Mouse (Mus musculus) midbrain, embryonic 16.5 days (tissue): ENCODE measurements around the gene Pcyt1a. TPM values are rescaled to one million over a fixed set of nuclear protein-coding genes. Genes with fewer than 3 reads are reported as not detected.

Experiments used
- ATAC-seq: fragments of 200-750 bp; cut with Nextera tagmentation; 2 replicates; pipeline ENCODE4 v1.8.0; 2017; ENCODE audit warnings: moderate TSS enrichment
- H3K27ac ChIP-seq: fragments of 300-500 bp; sonication (generic); 2 replicates; pipeline ENCODE4 v1.5.1; 2014; ENCODE audit warnings: mild to moderate bottlenecking, low read length, mixed read lengths
- H3K27me3 ChIP-seq: fragments of 300-500 bp; sonication (generic); 2 replicates; pipeline ENCODE4 v1.6.1; 2014; ENCODE audit warnings: low read depth, low read length, mixed read lengths; ENCODE audit not compliant: control insufficient read depth, insufficient read depth
- H3K36me3 ChIP-seq: fragments of 300-500 bp; sonication (generic); 2 replicates; pipeline ENCODE4 v1.6.1; 2014; ENCODE audit warnings: mild to moderate bottlenecking, low read length, moderate library complexity, mixed read lengths; ENCODE audit not compliant: control insufficient read depth, insufficient read depth
- H3K4me1 ChIP-seq: fragments of 300-500 bp; sonication (generic); 2 replicates; pipeline ENCODE4 v1.6.1; 2014; ENCODE audit warnings: mild to moderate bottlenecking, low read length, mixed read lengths; ENCODE audit not compliant: control insufficient read depth, insufficient read depth
- H3K4me2 ChIP-seq: fragments of 300-500 bp; sonication (generic); 2 replicates; pipeline ENCODE4 v1.6.1; 2014; ENCODE audit warnings: mild to moderate bottlenecking, low read length, mixed read lengths
- H3K4me3 ChIP-seq: fragments of 300-500 bp; sonication (generic); 2 replicates; pipeline ENCODE4 v1.5.1; 2014; ENCODE audit warnings: low read depth, mild to moderate bottlenecking, low read length, moderate library complexity, mixed read lengths
- H3K9ac ChIP-seq: fragments of 300-500 bp; sonication (generic); 2 replicates; pipeline ENCODE4 v1.6.1; 2014; ENCODE audit warnings: low read depth, low read length, mixed read lengths
- H3K9me3 ChIP-seq: fragments of 300-500 bp; sonication (generic); replicated peaks from 2 replicates; pipeline ENCODE4 v1.6.1; 2014; ENCODE audit warnings: mild to moderate bottlenecking, low read length, mixed read lengths; ENCODE audit not compliant: control insufficient read depth, poor library complexity, severe bottlenecking
- WGBS: fragments of 180-500 bp; shearing (Covaris S2); extraction: QIAGEN DNeasy Blood & Tissue Kit; methylation state at CpG from one replicate; pipeline ENCODE4 v1.1.7; 2014; 5-methylcytosine and 5-hydroxymethylcytosine counted together
- polyA plus RNA-seq: library from polyadenylated mRNA; unstranded; fragments of >200 nt; fragmentation: Nextera tagmentation; extraction: Ambion mirVana; gene quantifications from 2 replicates; pipeline ENCODE4 v1.2.1, GENCODE M21; 2015

Gene Pcyt1a
- polyA plus RNA-seq, 1 experiment from 2014 or later = 48.0 TPM

DNA sequence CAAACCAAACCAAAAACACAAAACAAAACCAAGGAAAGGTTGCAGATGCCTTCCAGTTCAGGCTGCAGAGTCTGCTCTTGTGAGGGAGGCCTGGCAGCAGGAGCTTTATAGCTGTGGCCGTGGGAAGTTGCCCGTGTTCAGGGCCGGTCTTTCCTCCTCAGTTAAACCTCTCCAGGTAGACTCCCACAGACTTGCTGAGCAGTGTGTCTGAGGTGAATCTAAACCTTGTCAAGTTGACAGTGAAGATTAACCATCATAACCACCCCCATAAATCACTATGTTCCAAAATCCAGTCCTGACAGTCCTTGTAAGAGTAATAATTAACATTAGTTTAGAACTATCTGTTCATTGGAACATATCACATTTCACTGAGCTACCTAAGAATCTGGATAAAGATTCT lies 3.2 kb upstream of the Pcyt1a start:
- peaks cover 17% of the 10 kb centered on the region for H3K4me1 ChIP-seq
- 85% methylated on average over 3 of the region's 3 CpGs for WGBS
- H3K9me3 ChIP-seq = no peaks in the 10 kb centered on the region
- no peak overlapping the region for H3K27ac ChIP-seq
- H3K9ac ChIP-seq = no peak overlapping the region
- no peak overlapping the region for H3K4me2 ChIP-seq
- no peak for ATAC-seq
- H3K27me3 ChIP-seq = no peaks in the 10 kb centered on the region
- no peaks in the 10 kb centered on the region for H3K36me3 ChIP-seq
- no peak overlapping the region for H3K4me3 ChIP-seq

DNA sequence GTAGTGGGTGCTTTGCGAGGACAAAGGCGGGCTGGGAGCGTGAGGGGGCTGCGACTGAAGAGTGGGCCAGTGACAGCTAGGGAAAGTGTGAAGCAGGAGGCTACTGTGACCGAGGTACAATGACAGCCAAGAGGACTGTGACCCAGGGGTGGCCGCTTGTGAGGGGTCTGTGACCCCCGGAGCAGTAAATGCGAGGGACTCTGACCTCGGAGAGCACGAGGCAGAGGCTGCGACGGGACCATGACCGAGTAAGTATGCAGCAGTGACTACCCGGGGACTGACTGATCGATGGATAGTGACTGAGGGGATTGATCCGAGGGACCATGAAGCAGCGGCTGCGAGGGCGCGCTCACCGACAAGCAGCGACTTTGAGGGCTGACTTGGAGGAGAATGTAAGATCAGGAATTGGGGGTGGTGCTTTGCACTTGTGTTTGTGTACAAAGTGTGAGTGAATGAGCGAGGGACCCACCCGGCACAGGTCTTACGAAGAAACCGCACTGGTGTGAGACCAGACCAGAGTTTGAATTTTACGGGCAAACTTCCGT lies 398 bp downstream of the Pcyt1a start:
- 3% methylated on average over 28 of the region's 28 CpGs for WGBS
- no peaks in the 10 kb centered on the region for H3K36me3 ChIP-seq
- peak overlapping the region; percentile 88 for H3K4me2 ChIP-seq
- ATAC-seq = peak; percentile 83; the same call in 1 of the 2 replicates
- H3K27me3 ChIP-seq = no peaks in the 10 kb centered on the region
- peak overlapping the region; percentile 73 for H3K9ac ChIP-seq
- peak overlapping the region; percentile 95 for H3K27ac ChIP-seq
- H3K4me3 ChIP-seq = peak overlapping the region; percentile 56
- peaks cover 17% of the 10 kb centered on the region for H3K4me1 ChIP-seq
- no peaks in the 10 kb centered on the region for H3K9me3 ChIP-seq

DNA sequence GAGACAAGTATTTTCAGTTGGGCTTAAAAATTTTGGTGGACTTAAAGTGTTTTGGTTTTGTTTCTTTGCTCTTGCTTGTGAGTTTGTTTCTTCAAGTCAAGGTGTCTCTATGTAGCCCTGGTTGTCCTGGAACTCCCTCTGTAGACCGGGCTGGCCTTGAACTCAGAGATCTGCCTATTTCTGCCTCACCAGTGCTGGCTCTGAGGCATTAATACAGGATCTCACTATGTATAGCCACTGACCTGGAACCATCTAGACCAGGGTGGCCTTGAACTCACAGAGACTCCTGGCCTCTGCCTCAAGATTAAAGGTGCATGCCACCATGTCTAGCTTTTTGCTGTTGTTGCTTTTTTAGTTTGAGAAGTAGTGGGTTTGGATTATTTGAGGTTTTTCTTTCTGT lies 1.2 kb downstream of the Pcyt1a start:
- Histone ChIP-seq H3K27ac (no peak overlapping the region), H3K9ac (no peak overlapping the region), H3K36me3 (no peaks in the 10 kb centered on the region), H3K9me3 (no peaks in the 10 kb centered on the region), H3K4me1 (peaks cover 17% of the 10 kb centered on the region), H3K27me3 (no peaks in the 10 kb centered on the region), H3K4me2 (peak overlapping the region; percentile 88), H3K4me3 (peak overlapping the region; percentile 56; the same call in 1 of the 2 replicates)
- no peak for ATAC-seq
- 97% methylated on average over 1 of the region's 1 CpGs for WGBS

DNA sequence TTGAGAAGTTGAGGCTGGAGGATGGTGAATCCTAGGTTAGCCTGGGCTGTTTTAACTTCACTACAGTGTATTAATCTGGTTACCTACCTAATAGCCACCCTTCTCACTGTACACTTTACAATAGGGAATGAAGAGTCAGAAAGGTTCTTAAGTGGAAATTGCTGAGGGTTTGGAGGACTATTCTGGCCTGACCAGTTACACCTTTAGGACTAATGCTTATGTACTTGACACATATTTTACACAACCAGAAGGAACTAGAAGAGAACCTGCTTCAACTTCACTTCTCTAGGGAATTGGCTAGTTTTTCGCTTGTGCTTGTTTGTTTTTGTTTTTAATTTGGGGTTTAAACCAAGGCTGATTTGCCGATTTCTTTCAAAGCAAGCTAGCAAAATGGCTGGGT lies 2.4 kb downstream of the Pcyt1a start:
- ATAC-seq = no peak
- H3K4me1 ChIP-seq = peaks cover 17% of the 10 kb centered on the region
- H3K4me2 ChIP-seq = no peak overlapping the region
- no peak overlapping the region for H3K9ac ChIP-seq
- H3K4me3 ChIP-seq = no peak overlapping the region
- H3K27ac ChIP-seq = no peak overlapping the region
- WGBS = 81% methylated on average over 2 of the region's 2 CpGs
- no peaks in the 10 kb centered on the region for H3K36me3 ChIP-seq
- H3K27me3 ChIP-seq = no peaks in the 10 kb centered on the region
- H3K9me3 ChIP-seq = no peaks in the 10 kb centered on the region

DNA sequence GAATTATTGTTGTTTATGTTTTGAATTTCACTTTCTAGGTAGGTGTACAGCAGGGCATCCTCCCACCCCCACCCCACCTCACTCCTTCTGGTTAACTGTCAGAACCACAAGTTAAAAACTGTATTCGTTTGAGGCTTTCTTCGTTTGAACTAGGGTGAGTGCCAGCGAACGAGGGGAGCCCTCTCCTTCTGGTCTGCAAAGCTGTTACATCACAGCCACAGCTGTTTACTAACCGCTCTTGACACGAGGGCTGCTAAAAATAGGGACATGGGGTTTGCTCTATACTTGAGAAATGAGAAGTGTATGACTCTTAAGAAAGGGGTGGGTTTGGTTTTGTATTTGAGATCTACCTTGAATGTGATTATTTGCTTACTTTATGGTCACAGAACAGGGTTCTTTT lies 3.3 kb downstream of the Pcyt1a start:
- WGBS = 69% methylated on average over 6 of the region's 6 CpGs
- no peak overlapping the region for H3K9ac ChIP-seq
- no peak for ATAC-seq

DNA sequence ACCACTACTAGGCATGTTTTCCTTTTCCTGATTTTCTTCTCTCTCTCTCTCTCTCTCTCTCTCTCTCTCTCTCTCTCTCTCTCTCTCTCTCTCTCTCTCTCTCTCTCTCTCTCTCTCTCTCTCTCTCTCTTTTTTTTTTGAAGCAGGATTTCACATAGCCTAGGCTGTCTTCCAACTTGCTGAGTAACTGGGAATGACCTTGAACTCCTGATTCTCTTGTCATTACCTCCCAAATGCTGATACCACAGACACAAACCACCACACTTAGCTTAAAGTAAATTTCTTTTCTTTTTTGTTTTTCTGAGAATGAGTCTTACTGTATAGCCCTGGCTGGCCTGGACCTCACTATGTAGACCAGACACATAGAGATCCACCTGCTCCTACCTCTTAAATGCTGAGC lies 4.0 kb downstream of the Pcyt1a start:
- H3K9me3 ChIP-seq = no peaks in the 10 kb centered on the region
- H3K27me3 ChIP-seq = no peaks in the 10 kb centered on the region
- ATAC-seq = no peak
- peaks cover 13% of the 10 kb centered on the region for H3K4me1 ChIP-seq
- H3K4me2 ChIP-seq = no peak overlapping the region
- no peak overlapping the region for H3K9ac ChIP-seq
- H3K4me3 ChIP-seq = no peak overlapping the region
- no peak overlapping the region for H3K27ac ChIP-seq
- no peaks in the 10 kb centered on the region for H3K36me3 ChIP-seq

More for the DNA sequence above, 3.3 kb downstream of the Pcyt1a start:
- Histone ChIP-seq H3K4me2 (no peak overlapping the region), H3K27ac (no peak overlapping the region), H3K4me3 (no peak overlapping the region), H3K4me1 (peaks cover 17% of the 10 kb centered on the region), H3K27me3 (no peaks in the 10 kb centered on the region), H3K9me3 (no peaks in the 10 kb centered on the region), H3K36me3 (no peaks in the 10 kb centered on the region)

DNA sequence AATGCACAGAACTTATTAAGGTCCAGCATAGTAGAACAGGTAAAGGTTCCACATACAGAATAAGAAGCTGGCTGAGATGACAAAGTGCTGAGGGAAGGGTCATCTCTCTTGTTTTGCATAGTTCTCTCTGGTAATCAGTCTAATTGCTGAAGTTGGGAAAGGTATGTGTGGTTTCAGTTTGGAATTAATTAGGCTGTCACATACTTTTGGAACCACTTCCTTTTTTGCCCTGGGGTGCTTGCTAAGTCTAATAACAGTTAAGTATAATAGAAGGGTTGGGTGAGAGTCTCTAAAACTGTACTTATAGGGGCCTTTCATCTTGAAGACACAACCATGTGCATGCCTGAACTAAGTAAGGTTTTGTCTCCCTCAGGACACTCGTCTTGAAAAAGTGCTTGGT lies 5.9 kb downstream of the Pcyt1a start:
- Histone ChIP-seq H3K27ac (no peak overlapping the region), H3K4me1 (peaks cover 8% of the 10 kb centered on the region), H3K4me2 (no peak overlapping the region), H3K9me3 (no peaks in the 10 kb centered on the region), H3K27me3 (no peaks in the 10 kb centered on the region), H3K36me3 (no peaks in the 10 kb centered on the region), H3K4me3 (no peak overlapping the region), H3K9ac (no peak overlapping the region)
- no peak for ATAC-seq
- WGBS = 82% methylated on average over 1 of the region's 1 CpGs

DNA sequence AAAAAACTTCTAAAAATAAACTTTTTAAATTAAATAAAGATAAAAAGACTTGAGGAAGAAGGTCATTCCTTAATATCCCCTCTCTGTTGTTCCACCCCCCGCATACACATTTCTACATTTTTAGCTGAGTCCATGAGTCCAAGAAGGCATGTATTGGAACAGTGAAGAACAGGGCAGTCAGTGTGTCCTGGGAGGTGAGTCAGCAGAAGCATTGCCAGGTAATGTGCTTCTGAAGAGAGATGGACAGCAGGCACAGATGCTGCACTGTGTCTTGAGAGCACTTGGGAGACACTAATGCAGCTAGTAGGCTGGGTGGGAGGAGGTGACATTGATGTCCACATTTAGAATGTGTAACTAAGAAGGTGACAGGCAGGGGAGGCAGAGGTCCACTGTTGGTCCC lies 6.5 kb downstream of the Pcyt1a start:
- no peak for ATAC-seq

DNA sequence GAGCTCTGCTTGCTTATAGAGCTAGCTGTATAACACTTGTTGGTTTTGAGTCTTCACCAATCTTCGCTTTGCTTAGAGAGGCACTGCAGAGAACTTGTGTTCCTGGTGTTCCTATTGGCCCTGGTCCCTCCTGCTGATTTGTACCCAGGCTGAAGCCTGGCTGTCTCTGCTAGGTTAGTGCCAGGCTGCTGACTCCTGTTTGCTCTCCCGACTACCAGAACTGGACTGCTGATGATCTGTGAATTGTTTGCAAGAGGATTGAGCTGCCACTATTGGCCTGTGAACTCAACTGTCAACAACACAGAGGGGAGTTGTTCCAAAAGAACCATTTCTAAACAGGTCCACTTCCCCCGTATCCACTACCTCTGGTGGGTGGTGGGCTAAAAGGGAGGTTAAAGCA lies 10.7 kb downstream of the Pcyt1a start:
- H3K9ac ChIP-seq = no peak overlapping the region
- no peaks in the 10 kb centered on the region for H3K9me3 ChIP-seq
- WGBS = 85% methylated on average over 3 of the region's 3 CpGs
- H3K27ac ChIP-seq = no peak overlapping the region
- no peaks in the 10 kb centered on the region for H3K4me1 ChIP-seq
- H3K4me3 ChIP-seq = no peak overlapping the region
- H3K36me3 ChIP-seq = no peaks in the 10 kb centered on the region
- H3K27me3 ChIP-seq = no peaks in the 10 kb centered on the region
- no peak overlapping the region for H3K4me2 ChIP-seq
- no peak for ATAC-seq

More for the DNA sequence above, 6.5 kb downstream of the Pcyt1a start:
- H3K4me2 ChIP-seq = no peak overlapping the region
- H3K9ac ChIP-seq = no peak overlapping the region
- H3K27ac ChIP-seq = no peak overlapping the region
- WGBS = 97% methylated on average over 1 of the region's 1 CpGs
- H3K36me3 ChIP-seq = no peaks in the 10 kb centered on the region
- peaks cover 2% of the 10 kb centered on the region; the same call in 1 of the 2 replicates for H3K4me1 ChIP-seq
- no peak overlapping the region for H3K4me3 ChIP-seq
- no peaks in the 10 kb centered on the region for H3K9me3 ChIP-seq
- no peaks in the 10 kb centered on the region for H3K27me3 ChIP-seq
